Mouse (Mus musculus) urinary bladder, postnatal 4 days (tissue): ENCODE results near the gene Mtg1.

Source experiments
- DNase-seq, 2 experiments: peaks; one replicate each; pipeline ENCODE4 v3.0.0; 2021 to 2022; ENCODE audit warnings: low spot score in 2 of 2

Mtg1 gene

DNA sequence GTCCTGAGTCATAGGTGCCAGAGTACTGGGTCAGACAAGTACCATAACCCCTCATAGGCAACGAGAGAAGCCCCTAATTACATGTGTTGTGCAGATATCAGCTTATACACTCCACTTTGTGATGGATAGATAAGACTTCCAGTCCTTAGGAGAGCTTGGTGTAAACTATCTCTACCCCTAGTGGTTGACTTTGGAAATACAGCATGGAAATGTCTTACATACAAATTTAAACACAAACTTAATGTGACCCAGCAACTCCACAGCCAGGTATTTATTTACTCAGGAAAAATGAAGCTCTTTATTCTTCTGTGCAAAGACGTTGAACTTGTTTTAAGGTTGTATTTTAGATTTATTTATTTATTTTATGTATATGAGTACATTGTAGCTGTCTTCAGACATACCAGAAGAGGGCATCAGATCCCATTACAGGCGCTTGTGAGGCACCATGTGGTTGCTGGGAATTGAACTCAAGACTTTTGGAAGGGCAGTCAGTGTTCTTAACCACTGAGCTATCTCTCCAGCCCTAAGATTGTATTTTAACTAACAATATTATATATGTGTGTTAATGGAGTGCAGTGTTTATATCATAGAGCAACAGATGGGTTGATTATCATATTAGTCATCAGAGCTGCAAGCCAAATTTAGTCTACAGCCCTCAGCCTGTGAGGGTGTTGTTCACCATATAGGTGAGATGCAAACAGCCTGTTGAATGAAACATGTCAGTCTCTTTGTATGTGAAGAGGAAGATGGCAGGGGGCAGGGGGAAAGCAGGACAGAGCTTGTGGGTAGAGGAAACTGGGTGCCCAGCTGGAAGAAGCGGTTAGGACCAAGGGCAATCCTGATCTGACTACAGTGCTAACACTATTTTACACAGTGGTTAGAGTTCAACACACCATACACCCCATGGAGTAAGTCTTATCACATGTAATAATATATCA is 51.3 kb downstream of the Mtg1 start:
- no peak for DNase-seq

DNA sequence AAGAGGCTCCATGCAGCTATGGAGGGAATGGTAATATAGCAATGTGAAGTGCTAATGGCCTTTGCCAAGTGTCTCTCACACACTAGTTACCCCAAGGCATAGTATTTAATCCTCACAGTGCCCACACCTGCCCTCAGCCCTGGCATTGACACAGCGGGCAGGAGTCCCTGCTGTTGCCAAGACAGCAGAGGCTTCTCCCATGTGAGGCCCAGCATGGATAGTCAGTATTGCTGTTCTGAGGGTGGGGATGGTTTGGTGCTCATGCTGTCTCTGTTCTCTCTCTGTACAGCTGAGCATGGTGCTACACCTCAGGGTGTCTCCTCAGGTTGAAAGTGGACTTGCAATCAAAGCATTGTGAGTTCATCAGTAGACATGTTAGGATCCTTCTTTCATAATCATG is 53.1 kb downstream of the Mtg1 start:
- no peak for DNase-seq

GRCm38 (mm10) chr7:140192445-140192844 is 55.1 kb downstream of the Mtg1 start:
- no peak for DNase-seq

- DNase-seq, result no peak
Measured at GRCm38 (mm10) chr7:140192851-140193250, 55.5 kb downstream of the Mtg1 start.

- no peak for DNase-seq
Measured at GRCm38 (mm10) chr7:140194031-140194430, 56.7 kb downstream of the Mtg1 start.

- no peak for DNase-seq
Measured at GRCm38 (mm10) chr7:140196002-140196401, 58.6 kb downstream of the Mtg1 start.
